Mouse (Mus musculus) testis, adult 10 weeks (tissue): ENCODE results near the gene Vangl1. TPM values are rescaled to one million over a fixed set of nuclear protein-coding genes. Genes with fewer than 3 reads are reported as not detected.

Experiments used
- polyA plus RNA-seq: library from polyadenylated mRNA; stranded (reverse); fragments of 350-450 nt; fragmentation: Illumina TruSeq; extraction: RNeasy Lipid Tissue Mini Kit (QIAGEN cat#74804); gene quantifications from one replicate; pipeline ENCODE4 v1.2.3, GENCODE M21; 2014; ENCODE audit warnings: low read depth, low replicate concordance

The Vangl1 gene
- 0.18 TPM for polyA plus RNA-seq

GRCm38 (mm10) chr3:102203781-102204721, at the start of gene Vangl1:
Gene Vangl1, minus strand, starts transcription at chr3:102204693.

Other genes starting within 250 kb of the Vangl1 start
- not detected for gene Nhlh2, start 194.6 kb downstream of the Vangl1 start, polyA plus RNA-seq
- 7.2 TPM for gene Casq2, start 118.3 kb downstream of the Vangl1 start, polyA plus RNA-seq